Mouse (Mus musculus) thymus, adult 2 months (tissue): ENCODE measurements around the gene Otx2.

Experiments
- CTCF ChIP-seq: fragments of 200-500 bp; IDR thresholded peaks from 2 replicates; pipeline ENCODE4 v1.5.1; 2012; ENCODE audit warnings: mild to moderate bottlenecking, control low read depth, low read length, moderate library complexity, borderline replicate concordance; ENCODE audit not compliant: control insufficient read depth, poor library complexity, insufficient read depth; ENCODE audit errors: extremely low read depth
- POLR2A ChIP-seq: fragments of 200-500 bp; IDR thresholded peaks from 2 replicates; pipeline ENCODE4 v1.6.1; 2012; ENCODE audit warnings: mild to moderate bottlenecking, low read length, control low read depth, moderate library complexity; ENCODE audit not compliant: control insufficient read depth, poor library complexity, insufficient read depth; ENCODE audit errors: extremely low read depth

- no peak for TF ChIP-seq CTCF
- TF ChIP-seq POLR2A: no peak
Measured at GRCm38 (mm10) chr14:48674036-48674831, 615 bp upstream of the Otx2 start.
